Mouse (Mus musculus) cerebellum, adult 8-10 months (tissue): ENCODE measurements around the gene Agtpbp1.

ENCODE experiments used
- DNase-seq: peaks from one replicate; pipeline ENCODE4 v3.0.0; 2022

Agtpbp1 gene

GRCm38 (mm10) chr13:59571107-59571506 is 13.9 kb downstream of the Agtpbp1 start:
- no peak for DNase-seq

GRCm38 (mm10) chr13:59565945-59566520 is 19.0 kb downstream of the Agtpbp1 start:
- no peak for DNase-seq

GRCm38 (mm10) chr13:59564923-59565322 is 20.1 kb downstream of the Agtpbp1 start:
- DNase-seq: no peak

GRCm38 (mm10) chr13:59564505-59564904 is 20.5 kb downstream of the Agtpbp1 start:
- DNase-seq: no peak

- DNase-seq: no peak
Observed at GRCm38 (mm10) chr13:59562471-59562870, 22.6 kb downstream of the Agtpbp1 start.

- no peak for DNase-seq
Observed at GRCm38 (mm10) chr13:59558776-59559175, 26.3 kb downstream of the Agtpbp1 start.

GRCm38 (mm10) chr13:59557185-59557985 is 27.6 kb downstream of the Agtpbp1 start:
- peak; percentile 89 for DNase-seq

- DNase-seq: peak; percentile 71
Observed at GRCm38 (mm10) chr13:59556670-59557069, 28.4 kb downstream of the Agtpbp1 start.

- DNase-seq: no peak
Observed at GRCm38 (mm10) chr13:59555613-59556192, 29.3 kb downstream of the Agtpbp1 start.

- DNase-seq: peak; percentile 59
Observed at GRCm38 (mm10) chr13:59554772-59555505, 30.1 kb downstream of the Agtpbp1 start.

- DNase-seq: peak; percentile 76
Observed at GRCm38 (mm10) chr13:59552751-59553150, 32.3 kb downstream of the Agtpbp1 start.

GRCm38 (mm10) chr13:59552286-59552685 is 32.7 kb downstream of the Agtpbp1 start:
- no peak for DNase-seq

- DNase-seq: no peak
Observed at GRCm38 (mm10) chr13:59549318-59549798, 35.7 kb downstream of the Agtpbp1 start.

- no peak for DNase-seq
Observed at GRCm38 (mm10) chr13:59547716-59548115, 37.3 kb downstream of the Agtpbp1 start.

GRCm38 (mm10) chr13:59547091-59547490 is 37.9 kb downstream of the Agtpbp1 start:
- no peak for DNase-seq

- DNase-seq: no peak
Observed at GRCm38 (mm10) chr13:59542411-59542810, 42.6 kb downstream of the Agtpbp1 start.

GRCm38 (mm10) chr13:59540030-59540429 is 45.0 kb downstream of the Agtpbp1 start:
- DNase-seq: no peak

GRCm38 (mm10) chr13:59538661-59539060 is 46.4 kb downstream of the Agtpbp1 start:
- no peak for DNase-seq

- no peak for DNase-seq
Observed at GRCm38 (mm10) chr13:59536631-59537030, 48.4 kb downstream of the Agtpbp1 start.

GRCm38 (mm10) chr13:59535746-59536145 is 49.3 kb downstream of the Agtpbp1 start:
- DNase-seq: no peak

- DNase-seq: no peak
Observed at GRCm38 (mm10) chr13:59534301-59534700, 50.7 kb downstream of the Agtpbp1 start.

GRCm38 (mm10) chr13:59533331-59533730 is 51.7 kb downstream of the Agtpbp1 start:
- DNase-seq: no peak

- DNase-seq: no peak
Observed at GRCm38 (mm10) chr13:59531203-59531602, 53.8 kb downstream of the Agtpbp1 start.
